Mouse (Mus musculus): ENCODE results near the gene Bud31.
"Not testable (repeated sequence)": the region's sequence is repeated elsewhere in the genome, so short reads cannot be mapped to it uniquely, and the experiment has no call there.

GRCm38 (mm10) chr5:145101451-145101850, 38.7 kb upstream of the Bud31 start:
- TF ChIP-seq POLR2A (IDR thresholded peaks at IDR 0.05; ENCODE audit: borderline replicate concordance, insufficient read depth, low read length); CTCF (IDR thresholded peaks at IDR 0.05; ENCODE audit: borderline replicate concordance, insufficient read depth, low read depth, low read length): not testable (repeated sequence)

All from cerebellum, adult 2 months (tissue).